Mouse (Mus musculus) small intestine, adult 2 months (tissue): Measurements from ENCODE around the gene Rita1.

Experiments
- CTCF ChIP-seq: fragments of 200-500 bp; IDR thresholded peaks from 2 replicates; pipeline ENCODE4 v1.5.1; 2012; ENCODE audit warnings: low read depth, mild to moderate bottlenecking, control low read depth, inconsistent platforms, low read length, moderate library complexity, mixed read lengths; ENCODE audit not compliant: insufficient replicate concordance, insufficient read length; ENCODE audit errors: extremely low read depth
- POLR2A ChIP-seq: fragments of 200-500 bp; IDR thresholded peaks from 2 replicates; pipeline ENCODE4 v1.6.1; 2012; ENCODE audit warnings: low read depth, mild to moderate bottlenecking, control low read depth, inconsistent platforms, low read length, moderate library complexity

GRCm38 (mm10) chr5:120600946-120601668 lies 11.3 kb downstream of the Rita1 start:
- TF ChIP-seq CTCF (peak; percentile 44; the same call in 1 of the 2 replicates), POLR2A (no peak)
